Mouse (Mus musculus) olfactory bulb, adult 2 months (tissue): ENCODE results near the gene Wdr73.

ENCODE experiments used
- CTCF ChIP-seq: fragments of 200-500 bp; IDR thresholded peaks from 2 replicates; pipeline ENCODE4 v1.5.1; 2012; ENCODE audit warnings: low read depth, mild to moderate bottlenecking, low read length, moderate library complexity; ENCODE audit not compliant: insufficient read depth
- POLR2A ChIP-seq: fragments of 200-500 bp; IDR thresholded peaks from 2 replicates; pipeline ENCODE4 v1.6.1; 2012; ENCODE audit warnings: mild to moderate bottlenecking, low read depth, low read length, moderate library complexity; ENCODE audit not compliant: insufficient read depth

- no peak for TF ChIP-seq CTCF
- no peak for TF ChIP-seq POLR2A
These were observed 54.8 kb downstream of the Wdr73 start for GRCm38 (mm10) chr7:80846280-80846678.
